Mouse (Mus musculus) large intestine, adult 2 months (tissue): ENCODE data around the gene Lamtor2. TPM values are rescaled to one million over a fixed set of nuclear protein-coding genes. Genes with fewer than 3 reads are reported as not detected.

Experiments
- DNase-seq: peaks from one replicate; pipeline ENCODE4 v3.0.0-alpha.2; 2012; ENCODE audit warnings: low read depth, low spot score
- WGBS: fragments of 180-500 bp; shearing (Covaris S2); methylation state at CpG from one replicate; pipeline ENCODE4 v1.1.7; 2018; 5-methylcytosine and 5-hydroxymethylcytosine counted together
- polyA plus RNA-seq: library from polyadenylated mRNA; depleted of rRNA; stranded (reverse); fragments of >200 nt; gene quantifications from 2 replicates; pipeline ENCODE4 v1.2.3, GENCODE M21; 2012

Lamtor2 gene
- polyA plus RNA-seq, 1 experiment, result 148 TPM

- no peak for DNase-seq
- WGBS, result under 1% methylated on average over 63 of the region's 63 CpGs
These were observed 21.3 kb downstream of the Lamtor2 start for GRCm38 (mm10) chr3:88531348-88532298.

GRCm38 (mm10) chr3:88530082-88530864 lies 22.6 kb downstream of the Lamtor2 start:
- WGBS, result 38% methylated on average over 11 of the region's 11 CpGs
- DNase-seq, result no peak

GRCm38 (mm10) chr3:88529204-88530000 lies 23.5 kb downstream of the Lamtor2 start:
- WGBS, result 73% methylated on average over 7 of the region's 7 CpGs

GRCm38 (mm10) chr3:88528646-88529045 lies 24.2 kb downstream of the Lamtor2 start:
- no peak for DNase-seq

More at GRCm38 (mm10) chr3:88529204-88530000, 23.5 kb downstream of the Lamtor2 start:
- no peak for DNase-seq

DNA sequence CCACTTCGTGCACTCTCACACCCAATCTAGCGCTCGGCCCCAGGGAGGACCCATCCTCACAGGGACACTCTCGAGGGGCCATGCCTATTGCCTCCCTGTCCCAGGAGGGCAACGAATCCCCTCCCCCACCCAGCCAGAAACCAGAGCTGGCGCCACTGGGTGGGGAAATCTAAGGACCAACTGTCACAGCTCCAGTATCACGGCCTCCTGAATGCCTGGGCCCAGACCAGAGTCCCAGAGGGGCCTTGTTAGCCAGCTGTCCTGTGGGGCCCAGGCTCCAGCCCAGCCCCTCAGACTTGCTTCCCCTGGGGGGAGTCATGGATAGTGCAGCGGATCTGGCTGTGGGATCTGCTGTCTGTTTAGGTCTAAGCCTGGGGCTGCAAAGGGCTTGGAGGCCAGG lies 25.3 kb downstream of the Lamtor2 start:
- DNase-seq, result no peak
- WGBS, result 77% methylated on average over 8 of the region's 8 CpGs

More at GRCm38 (mm10) chr3:88528646-88529045, 24.2 kb downstream of the Lamtor2 start:
- WGBS, result 64% methylated on average over 11 of the region's 11 CpGs

DNA sequence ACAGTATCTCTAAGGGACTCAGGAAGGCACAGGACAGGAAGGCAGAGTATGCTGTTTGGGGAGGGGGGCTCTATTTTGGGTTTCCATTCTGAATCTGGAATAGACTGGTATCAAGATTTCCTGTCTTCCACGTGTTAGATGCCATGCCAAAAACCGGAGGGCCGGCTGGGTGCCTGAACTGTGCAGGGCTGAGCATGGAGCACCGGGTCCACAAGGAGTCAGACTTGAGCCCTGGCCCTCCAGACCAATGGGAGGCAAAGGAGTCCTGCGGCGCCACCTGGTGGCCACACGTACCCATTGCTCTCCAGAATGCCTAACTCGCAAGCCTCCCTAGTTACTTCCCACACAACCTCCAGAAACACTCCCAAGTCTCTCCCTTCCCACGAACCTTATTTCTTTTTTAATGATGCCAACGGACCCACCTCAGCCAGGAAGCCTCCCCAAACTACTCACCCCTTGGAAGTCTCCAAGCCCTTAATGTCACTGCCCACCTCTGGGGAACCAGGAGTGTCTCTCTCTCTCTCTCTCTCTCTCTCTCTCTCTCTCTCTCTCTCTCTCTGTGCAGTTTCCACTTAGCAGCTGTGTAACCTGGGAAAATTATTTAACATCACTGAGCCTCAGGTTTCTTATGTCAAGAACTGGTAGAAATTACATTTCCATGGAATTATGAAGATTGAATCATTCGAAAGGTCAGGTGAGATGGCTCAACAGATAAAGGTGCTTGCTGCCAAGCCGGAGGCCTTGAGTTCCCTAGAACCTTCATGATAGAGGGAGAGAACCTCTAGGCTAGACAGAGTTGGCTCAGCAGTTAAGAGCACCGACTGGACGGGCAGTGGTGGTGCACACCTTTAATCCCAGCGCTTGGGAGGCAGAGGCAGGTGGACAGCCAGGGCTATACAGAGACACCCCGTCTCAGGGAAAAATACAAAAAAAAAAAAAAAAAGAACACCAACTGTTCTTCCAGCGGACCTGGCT lies 26.4 kb downstream of the Lamtor2 start:
- 35% methylated on average over 17 of the region's 17 CpGs for WGBS
- no peak for DNase-seq

DNA sequence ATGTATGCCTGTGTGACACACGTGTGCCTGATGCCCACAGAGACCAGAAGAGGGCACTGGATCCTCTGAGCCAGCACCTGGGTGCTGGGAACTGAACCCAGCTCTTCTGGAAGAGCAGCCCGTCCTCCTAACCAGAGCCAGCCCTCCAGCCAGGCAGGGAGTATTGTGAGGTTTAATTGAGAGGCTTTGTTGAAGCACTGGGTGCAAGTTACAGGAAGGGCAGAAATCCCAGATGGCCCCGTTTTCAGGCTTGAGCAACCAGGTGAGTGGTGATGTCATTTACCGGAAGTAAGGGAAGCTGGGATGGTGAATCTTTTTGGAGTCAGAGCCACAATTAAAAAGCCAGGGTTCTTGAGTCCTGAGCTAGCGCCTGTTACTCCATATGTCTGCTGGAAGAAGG lies 27.9 kb downstream of the Lamtor2 start:
- no peak for DNase-seq
- WGBS, result 88% methylated on average over 5 of the region's 5 CpGs

DNA sequence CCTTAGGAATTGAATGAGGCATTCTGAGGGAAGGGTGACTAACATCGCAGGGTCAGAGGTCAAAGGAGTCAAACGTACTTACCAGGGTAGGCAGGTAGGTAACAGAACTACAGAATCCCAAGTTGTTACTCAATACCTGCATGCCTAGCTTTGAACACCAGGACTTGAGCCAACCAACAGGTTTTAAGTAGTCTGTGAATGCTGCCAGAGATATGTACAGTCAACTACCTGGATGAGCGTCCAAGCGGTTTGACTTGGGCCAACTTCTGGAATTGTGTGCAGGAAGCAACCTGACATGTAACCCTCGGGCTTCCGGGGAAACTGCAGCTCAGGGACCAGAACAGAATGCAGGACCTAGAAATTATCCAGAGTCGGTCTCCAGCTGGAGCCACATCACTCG lies 29.8 kb downstream of the Lamtor2 start:
- no peak for DNase-seq
- WGBS, result 74% methylated on average over 8 of the region's 8 CpGs

DNA sequence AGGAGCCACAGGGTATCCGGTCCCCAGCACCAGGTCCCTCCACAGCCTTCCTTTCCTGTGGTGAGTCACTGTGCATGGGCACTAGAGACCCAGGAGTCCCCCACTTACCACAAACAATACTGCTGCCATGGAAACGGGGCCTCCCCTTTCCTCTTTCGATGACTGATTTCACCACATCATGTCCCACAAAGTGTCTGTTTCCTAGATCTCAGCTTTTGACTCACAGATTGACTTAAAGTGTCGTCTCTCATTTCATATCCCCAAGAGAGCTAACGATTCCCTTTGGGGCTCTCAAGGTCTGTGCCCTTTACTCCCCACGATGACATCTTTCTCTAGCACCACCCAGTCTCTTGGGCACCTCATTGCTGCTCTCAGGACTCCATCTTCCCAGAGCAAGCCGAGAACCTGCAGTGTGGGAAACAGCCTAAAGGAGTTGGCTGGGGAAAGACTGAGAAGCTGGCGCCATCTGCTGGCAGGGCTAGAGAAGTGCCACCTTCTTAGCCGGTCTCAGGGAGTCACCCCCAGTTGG lies 31.0 kb downstream of the Lamtor2 start:
- WGBS, result 28% methylated on average over 9 of the region's 9 CpGs

GRCm38 (mm10) chr3:88521156-88521555 lies 31.7 kb downstream of the Lamtor2 start:
- DNase-seq, result no peak
- 97% methylated on average over 6 of the region's 6 CpGs for WGBS

More for the DNA sequence above, 31.0 kb downstream of the Lamtor2 start:
- DNase-seq, result no peak

- 92% methylated on average over 2 of the region's 2 CpGs for WGBS
- DNase-seq, result no peak
These were observed 32.8 kb downstream of the Lamtor2 start for GRCm38 (mm10) chr3:88520078-88520477.

DNA sequence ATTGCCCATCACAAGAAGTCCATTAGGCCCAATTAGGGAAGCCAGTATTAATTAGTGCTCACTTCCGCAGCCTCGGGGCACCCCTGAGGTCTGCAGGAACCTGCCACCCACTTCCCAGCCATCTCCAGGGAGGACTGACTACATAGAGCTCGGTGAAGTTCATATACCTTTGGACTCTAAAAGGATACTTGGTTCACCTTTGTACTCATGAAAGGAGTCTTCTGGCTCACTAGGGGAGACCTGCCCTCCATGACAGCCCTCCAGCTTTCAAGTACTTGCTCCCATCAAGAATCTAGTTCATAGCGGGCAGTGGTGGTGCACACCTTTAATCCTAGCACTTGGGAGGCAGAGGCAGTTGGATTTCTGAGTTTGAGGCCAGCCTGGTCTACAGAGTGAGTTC lies 34.5 kb downstream of the Lamtor2 start:
- no peak for DNase-seq
- WGBS, result 67% methylated on average over 4 of the region's 4 CpGs

DNA sequence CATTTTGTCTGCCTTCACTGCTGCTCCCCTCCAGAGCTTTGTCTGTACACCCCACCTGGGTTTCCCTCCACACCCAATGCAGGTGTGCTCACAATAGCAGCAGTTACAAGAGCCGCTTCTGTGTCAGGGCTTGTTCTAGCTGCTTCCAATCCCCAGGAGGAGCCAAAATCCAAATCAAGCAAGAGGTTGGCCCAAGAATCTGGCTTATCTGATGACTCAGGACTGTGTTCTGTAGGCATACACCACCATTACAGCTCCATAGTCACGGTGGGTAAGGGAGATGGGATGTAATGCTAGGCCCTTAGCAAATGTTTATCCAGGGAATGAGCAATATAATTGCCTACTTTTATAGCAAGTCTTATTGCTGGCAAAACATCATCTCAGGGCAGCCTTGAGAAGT lies 36.5 kb downstream of the Lamtor2 start:
- no peak for DNase-seq
- 33% methylated on average over 2 of the region's 2 CpGs for WGBS

DNA sequence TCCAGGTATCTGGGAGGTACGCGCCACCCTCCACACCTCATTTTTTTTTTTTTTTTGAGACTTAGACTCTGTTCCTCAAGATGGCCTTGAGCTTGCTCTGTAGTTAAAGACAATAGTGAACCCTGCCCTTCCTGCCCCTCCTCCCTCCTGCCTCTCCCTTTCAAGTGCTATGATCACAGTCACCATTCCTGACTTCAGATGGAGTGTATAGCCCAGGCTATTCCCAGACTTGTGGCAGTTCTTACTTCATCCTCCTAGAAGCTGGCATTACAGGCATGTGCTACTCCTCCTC lies 37.8 kb downstream of the Lamtor2 start:
- WGBS, result 46% methylated on average over 2 of the region's 2 CpGs
- no peak for DNase-seq

- DNase-seq, result no peak
- 32% methylated on average over 10 of the region's 10 CpGs for WGBS
These were observed 38.4 kb downstream of the Lamtor2 start for GRCm38 (mm10) chr3:88514231-88515094.

DNA sequence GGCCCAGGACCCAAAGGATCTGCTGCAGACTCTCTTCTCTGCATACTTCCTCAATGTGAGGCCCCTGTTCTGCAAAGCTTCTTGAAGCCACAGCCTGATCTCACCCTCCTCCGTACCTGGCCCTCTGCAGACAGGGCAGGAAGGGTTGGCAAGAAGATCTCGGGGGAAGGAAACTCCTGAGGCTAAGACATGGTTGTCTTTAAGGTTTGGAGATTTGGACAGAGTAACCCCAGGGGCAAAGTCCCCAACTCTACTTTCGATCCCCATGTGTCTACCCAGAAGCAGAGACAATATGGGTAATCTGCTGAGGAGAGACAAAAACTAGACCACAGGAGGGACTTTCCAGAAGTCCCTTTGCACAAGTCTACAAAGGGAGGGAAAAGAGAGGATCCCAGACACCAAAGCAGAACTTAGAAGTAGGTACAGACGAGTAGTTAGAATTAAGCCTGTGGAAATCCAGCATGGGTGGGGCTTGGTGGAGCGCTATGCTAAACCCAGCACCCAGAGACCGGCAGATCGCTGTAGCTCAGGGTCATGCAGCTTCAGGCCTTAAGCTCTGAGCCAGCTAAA lies 39.2 kb downstream of the Lamtor2 start:
- no peak for DNase-seq
- 31% methylated on average over 7 of the region's 7 CpGs for WGBS

GRCm38 (mm10) chr3:88512896-88513545 lies 39.9 kb downstream of the Lamtor2 start:
- no peak for DNase-seq
- 32% methylated on average over 15 of the region's 15 CpGs for WGBS
